10 mouse cellular contexts compared by ENCODE assay signal in genomic region chr17:85686476-85687420, GRCm38 (mm10). TPM values are rescaled to one million over a fixed set of nuclear protein-coding genes. Genes with fewer than 3 reads are reported as not detected.
A peak's percentile ranks its signal among the peaks of the same experiment; 100 is the strongest.
DNase-seq lines count a peak whose midpoint lies in the region; ATAC-seq lines count a peak whose summit lies in the region.
"Had no signal": no experiment of that assay in that cellular context is flagged by ENCODE, and none has a peak within 500 bp of the region (broad histone marks: within the 10 kb centered on the region; RNA-seq: fewer than 3 reads in every experiment).

No protein-coding gene starts in this region.

- H3K27me3 ChIP-seq in kidney, embryonic 16.5 days (ENCODE audit: insufficient read depth, low read length), result peaks cover 87% of the 10 kb centered on the region
- peaks cover 84% of the 10 kb centered on the region for H3K27me3 ChIP-seq in embryonic facial prominence, embryonic 13.5 days
- peaks cover 93% of the 10 kb centered on the region for H3K27me3 ChIP-seq in intestine, embryonic 15.5 days (replicated peaks)
- peaks cover 99% of the 10 kb centered on the region for H3K27me3 ChIP-seq in neural tube, embryonic 12.5 days (replicated peaks)

- H3K9ac ChIP-seq in kidney, embryonic 16.5 days (replicated peaks; ENCODE audit: low read length), result peak overlapping the region; percentile 70
- H3K9ac ChIP-seq in embryonic facial prominence, embryonic 13.5 days, result peak overlapping the region; percentile 95
- H3K9ac ChIP-seq in intestine, embryonic 15.5 days, result no peak overlapping the region
- H3K9ac ChIP-seq in neural tube, embryonic 12.5 days, result no peak overlapping the region

- peak overlapping the region; percentile 73 for H3K4me2 ChIP-seq in kidney, embryonic 16.5 days (replicated peaks; ENCODE audit: low read depth, low read length)
- H3K4me2 ChIP-seq in embryonic facial prominence, embryonic 13.5 days, result peak overlapping the region; percentile 72
- H3K4me2 ChIP-seq in intestine, embryonic 15.5 days (replicated peaks), result peak overlapping the region; percentile 92
- H3K4me2 ChIP-seq in neural tube, embryonic 12.5 days (replicated peaks), result peak overlapping the region; percentile 57

- peaks cover 22% of the 10 kb centered on the region for H3K4me1 ChIP-seq in kidney, embryonic 16.5 days (ENCODE audit: insufficient read depth, low read length)
- peaks cover 49% of the 10 kb centered on the region for H3K4me1 ChIP-seq in embryonic facial prominence, embryonic 13.5 days
- peaks cover 23% of the 10 kb centered on the region for H3K4me1 ChIP-seq in intestine, embryonic 15.5 days (replicated peaks)
- H3K4me1 ChIP-seq in neural tube, embryonic 12.5 days, result peaks cover 26% of the 10 kb centered on the region

- 3% methylated on average over 42 of the region's 42 CpGs for WGBS in kidney, embryonic 16.5 days
- WGBS in embryonic facial prominence, embryonic 13.5 days, result 3% methylated on average over 42 of the region's 42 CpGs
- WGBS in intestine, embryonic 15.5 days, result 4% methylated on average over 42 of the region's 42 CpGs
- WGBS in neural tube, embryonic 12.5 days, result 1% methylated on average over 42 of the region's 42 CpGs

- ATAC-seq in kidney, embryonic 16.5 days (ENCODE audit: low FRiP score, low TSS enrichment), result no peak
- no peak for ATAC-seq in embryonic facial prominence, embryonic 13.5 days (ENCODE audit: insufficient number of reproducible peaks, insufficient read depth, low FRiP score, low TSS enrichment, low read depth)
- ATAC-seq in intestine, embryonic 15.5 days, result no peak
- no peak for ATAC-seq in neural tube, embryonic 12.5 days (ENCODE audit: low FRiP score, low read depth)
- ATAC-seq in CD4-positive, CD25-positive, alpha-beta regulatory T cell, adult 4 months, result no peak

- peak overlapping the region; percentile 57 for H3K4me3 ChIP-seq in kidney, embryonic 16.5 days (ENCODE audit: low read length)
- peak overlapping the region; percentile 76 for H3K4me3 ChIP-seq in embryonic facial prominence, embryonic 13.5 days
- peak overlapping the region; percentile 42 for H3K4me3 ChIP-seq in intestine, embryonic 15.5 days (replicated peaks)
- peak overlapping the region; percentile 39 for H3K4me3 ChIP-seq in neural tube, embryonic 12.5 days

- H3K36me3 ChIP-seq in kidney, embryonic 16.5 days (ENCODE audit: insufficient read depth, low read length), result no peaks in the 10 kb centered on the region
- H3K36me3 ChIP-seq in embryonic facial prominence, embryonic 13.5 days, result peaks cover 9% of the 10 kb centered on the region; the same call in 1 of the 2 replicates
- H3K36me3 ChIP-seq in intestine, embryonic 15.5 days, result no peaks in the 10 kb centered on the region
- no peaks in the 10 kb centered on the region for H3K36me3 ChIP-seq in neural tube, embryonic 12.5 days
- H3K36me3 ChIP-seq: G1E had no signal

- H3K27ac ChIP-seq in kidney, embryonic 16.5 days (ENCODE audit: low read length), result peak overlapping the region; percentile 76
- peak overlapping the region; percentile 94 for H3K27ac ChIP-seq in embryonic facial prominence, embryonic 13.5 days
- no peak overlapping the region for H3K27ac ChIP-seq in intestine, embryonic 15.5 days
- H3K27ac ChIP-seq in neural tube, embryonic 12.5 days, result no peak overlapping the region

- DNase-seq in kidney, postnatal 25 days, result no peak
- DNase-seq in spleen, postnatal 4 days (ENCODE audit: low spot score in 2 of 2), result no peak
- no peak for DNase-seq in adrenal gland, postnatal 14 days

- H3K9me3 ChIP-seq in kidney, embryonic 16.5 days (ENCODE audit: low read length), result no peaks in the 10 kb centered on the region
- no peaks in the 10 kb centered on the region for H3K9me3 ChIP-seq in embryonic facial prominence, embryonic 13.5 days
- no peaks in the 10 kb centered on the region for H3K9me3 ChIP-seq in intestine, embryonic 15.5 days
- no peaks in the 10 kb centered on the region for H3K9me3 ChIP-seq in neural tube, embryonic 12.5 days

RNA-seq across cellular contexts. Expression of gene Six2, which starts 1.3 kb away (rescaled TPM):
- 13.3 and 15.9 TPM in 2 replicates for polyA plus RNA-seq in kidney, embryonic 16.5 days (2015; fragmentation: Nextera tagmentation; extraction: Ambion mirVana)
- 21.3 and 21.9 TPM in 2 replicates for polyA plus RNA-seq in embryonic facial prominence, embryonic 13.5 days (2015; fragmentation: Nextera tagmentation; extraction: Ambion mirVana)
- polyA plus RNA-seq in intestine, embryonic 15.5 days (2015; fragmentation: Nextera tagmentation; extraction: Ambion mirVana), result 0.35 and 0.43 TPM in 2 replicates
- polyA plus RNA-seq in neural tube, embryonic 12.5 days (2016; fragmentation: Nextera tagmentation; extraction: Ambion mirVana), result 0.75 and 0.97 TPM in 2 replicates
- polyA plus RNA-seq in CD4-positive, CD25-positive, alpha-beta regulatory T cell, adult 4 months (2017; shearing (Covaris generic)), result not detected
- not detected in 2 replicates for total RNA-seq in adrenal gland, postnatal 14 days (2021)
- total RNA-seq: G1E had no signal
- polyA plus RNA-seq: G1E; large intestine, adult 2 months had no signal

Comparison
In these comparisons a context has a peak if more than half of its experiments do, and no peak if none do; other contexts are left out.
1. H3K27ac ChIP-seq: peak in kidney, embryonic 16.5 days (single experiment) and embryonic facial prominence, embryonic 13.5 days (single experiment); none in intestine, embryonic 15.5 days (single experiment) and neural tube, embryonic 12.5 days (single experiment).
2. H3K9ac ChIP-seq: peak in kidney, embryonic 16.5 days (single experiment) and embryonic facial prominence, embryonic 13.5 days (single experiment); none in intestine, embryonic 15.5 days (single experiment) and neural tube, embryonic 12.5 days (single experiment).
3. Peak in every context shown above with its lines, with median percentiles within 50 percentile points of each other: H3K4me2 ChIP-seq and H3K4me3 ChIP-seq.